Mouse (Mus musculus) gastrocnemius, adult 8-10 months (tissue): ENCODE measurements at regions not wholly inside any gene's neighbourhood (a gene's known extent, or its start where the extent isn't known, plus 50 kb on each side); places are given as distances from the start of the nearest gene placed in this dataset.
"Not testable (repeated sequence)": the region's sequence is repeated elsewhere in the genome, so short reads cannot be mapped to it uniquely, and the experiment has no call there.

Experiments used
- DNase-seq, 2 experiments: peaks; one replicate each; pipeline ENCODE4 v3.0.0; 2022; ENCODE audit warnings: low spot score in 2 of 2

DNA sequence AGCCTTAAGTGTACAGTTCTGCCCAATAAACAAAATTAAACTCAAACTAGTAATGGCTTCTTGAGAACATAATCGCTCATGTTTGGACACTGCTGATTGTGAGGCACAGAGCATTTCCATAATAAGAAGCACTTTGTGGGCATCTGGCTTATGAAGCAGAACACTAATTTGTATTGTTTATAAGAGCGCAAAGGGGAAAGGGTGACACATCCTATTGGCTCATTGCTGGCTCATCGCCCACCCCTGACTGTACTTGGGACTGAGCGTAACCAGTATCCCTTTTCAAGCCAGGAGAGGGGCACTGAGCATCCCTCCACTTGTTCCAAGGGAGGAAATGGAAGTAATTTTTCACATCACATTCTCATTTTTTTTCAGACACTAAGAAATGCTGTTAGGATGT lies 288.0 kb downstream of the Sfmbt2 start:
- DNase-seq: no peak

DNA sequence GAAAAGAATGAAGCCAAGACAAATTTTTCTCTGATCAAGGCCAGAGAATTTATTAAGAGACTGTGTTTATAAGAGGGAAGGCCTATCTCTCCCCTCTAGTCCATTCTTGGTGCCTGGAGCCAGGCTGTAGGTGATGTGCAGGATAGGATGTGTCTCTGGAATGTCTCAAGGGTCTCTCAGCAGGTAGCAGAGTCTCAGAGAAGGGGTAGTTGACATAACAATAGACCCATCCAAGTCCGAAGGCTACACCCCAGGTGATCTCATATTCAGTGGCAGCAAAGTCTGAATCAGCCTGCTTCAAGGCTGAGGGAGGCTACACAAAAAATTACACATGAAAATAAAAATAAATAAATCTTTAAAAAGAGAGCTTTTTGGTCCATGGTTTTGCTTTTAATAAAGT lies 297.6 kb downstream of the Sfmbt2 start:
- not testable (repeated sequence) for DNase-seq

DNA sequence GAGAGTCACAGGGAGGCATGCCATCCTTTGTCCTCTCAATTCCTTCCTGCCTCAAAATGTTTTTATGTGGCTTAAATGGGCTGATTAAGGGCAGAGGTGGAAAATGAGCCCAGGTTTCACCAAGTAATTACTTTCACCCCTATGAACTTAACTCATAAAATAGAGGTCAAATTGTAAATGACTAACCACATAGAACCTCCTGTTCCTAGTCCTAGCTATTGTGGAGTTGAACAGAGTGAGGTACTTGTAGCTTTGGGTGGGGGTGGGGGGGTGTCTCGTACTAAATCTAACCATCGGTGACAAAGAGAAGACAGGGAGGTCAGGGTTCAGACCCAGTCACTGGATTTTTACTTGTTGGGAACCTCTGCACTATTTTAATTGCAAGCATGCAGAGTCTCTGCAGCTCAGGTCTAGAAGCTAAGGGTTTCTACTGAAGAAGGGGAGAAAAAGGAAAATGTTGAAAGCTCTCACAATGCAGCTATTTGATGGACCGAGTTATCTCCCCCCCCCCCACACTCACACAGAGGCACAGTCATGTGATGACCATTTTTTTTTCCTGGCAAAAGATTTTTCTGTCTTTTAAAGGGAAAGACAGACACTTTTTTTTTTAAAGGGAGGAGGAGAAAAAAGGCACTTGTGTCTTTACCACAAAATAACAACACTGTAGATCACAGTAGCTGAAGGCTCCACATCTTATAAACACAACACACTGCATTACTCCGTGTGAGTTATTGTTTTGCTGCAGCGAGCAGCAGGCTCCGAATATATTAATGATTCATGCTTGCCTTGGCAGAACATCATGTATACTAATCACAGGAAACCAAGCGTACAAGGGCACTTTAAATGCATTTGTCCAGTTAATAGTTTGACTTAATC lies 300.4 kb downstream of the Sfmbt2 start:
- DNase-seq: no peak

DNA sequence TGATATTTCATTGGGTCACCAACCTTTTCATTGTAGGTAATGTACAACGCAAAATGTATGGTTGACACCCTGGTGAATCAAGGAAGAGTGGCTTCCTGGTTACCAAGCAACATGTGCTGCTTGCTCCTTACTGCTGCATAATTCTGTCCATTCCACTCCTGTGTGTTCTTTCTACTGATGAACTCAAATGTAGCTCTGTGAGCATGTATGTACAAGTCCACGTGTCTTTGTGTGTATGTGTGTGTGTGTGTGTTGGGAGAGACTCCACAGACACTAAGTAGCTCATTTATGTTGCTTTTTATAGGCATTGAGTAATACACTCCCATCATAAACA lies 301.0 kb downstream of the Sfmbt2 start:
- no peak for DNase-seq

DNA sequence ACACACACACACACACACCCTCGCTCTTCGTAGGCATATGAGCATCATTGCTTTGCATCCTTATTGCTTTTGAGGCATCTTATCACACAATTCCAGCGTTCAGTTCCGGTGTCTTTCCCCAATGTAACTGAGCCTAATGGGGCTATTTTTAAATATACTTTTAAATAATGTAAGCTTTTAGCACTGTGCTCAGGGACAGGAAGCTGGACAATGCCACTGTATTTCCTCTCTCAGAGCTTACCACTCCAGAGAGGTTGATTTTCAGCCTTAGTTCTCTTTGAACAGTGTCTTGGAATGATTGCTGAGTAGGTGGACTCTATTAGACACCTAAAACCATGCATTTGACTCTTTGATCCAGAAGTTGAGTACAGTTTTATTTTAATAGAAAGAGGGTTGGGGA lies 301.9 kb downstream of the Sfmbt2 start:
- no peak for DNase-seq

DNA sequence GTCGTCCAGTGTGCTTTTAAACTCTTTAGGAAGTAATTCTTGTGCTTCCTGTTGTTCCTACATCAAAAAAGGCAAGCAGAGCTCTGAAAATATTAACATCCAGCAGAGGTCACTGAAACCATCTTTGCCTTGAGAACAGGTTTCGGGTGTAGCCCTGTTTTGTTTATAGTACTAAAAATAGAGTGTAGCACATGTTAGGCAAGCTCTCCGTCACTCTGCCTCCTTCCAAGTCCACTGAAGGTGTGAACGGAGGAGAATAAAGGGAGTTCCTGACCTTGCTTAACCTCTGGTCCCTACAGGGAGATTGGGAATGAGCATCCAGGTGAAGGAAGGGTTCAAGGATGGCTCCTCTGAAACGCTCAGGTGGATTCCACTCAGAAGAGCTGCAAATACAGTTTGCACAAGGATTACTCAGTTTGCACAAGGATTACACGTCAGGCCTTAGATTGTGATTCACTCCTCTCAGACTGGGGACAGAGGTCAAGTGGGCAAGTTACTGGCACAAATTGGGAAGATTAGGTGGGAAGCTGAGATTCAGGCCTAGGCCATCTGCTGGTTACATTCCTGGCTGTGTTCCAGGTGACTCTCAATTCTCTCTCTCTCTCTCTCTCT lies 304.5 kb downstream of the Sfmbt2 start:
- DNase-seq: no peak

DNA sequence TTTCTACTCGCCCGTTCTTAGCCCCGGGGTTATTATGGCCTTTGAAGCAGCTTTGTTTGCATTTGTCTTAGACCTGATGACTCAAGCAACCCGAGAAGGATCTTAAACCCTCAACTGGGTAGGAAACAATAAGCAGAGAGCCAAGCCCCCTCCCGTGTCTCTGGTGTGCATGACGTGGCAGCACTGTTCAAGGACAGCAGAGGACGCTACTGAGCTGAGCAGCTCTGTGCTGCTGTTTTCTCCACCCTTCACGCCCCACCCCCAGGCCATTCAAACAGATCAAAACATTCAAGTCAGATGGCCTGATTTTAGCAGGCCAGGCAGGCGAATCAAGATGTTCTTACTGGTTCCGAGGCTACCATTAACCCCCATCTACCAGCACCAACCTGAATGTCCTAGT lies 331.1 kb downstream of the Sfmbt2 start:
- DNase-seq: no peak

DNA sequence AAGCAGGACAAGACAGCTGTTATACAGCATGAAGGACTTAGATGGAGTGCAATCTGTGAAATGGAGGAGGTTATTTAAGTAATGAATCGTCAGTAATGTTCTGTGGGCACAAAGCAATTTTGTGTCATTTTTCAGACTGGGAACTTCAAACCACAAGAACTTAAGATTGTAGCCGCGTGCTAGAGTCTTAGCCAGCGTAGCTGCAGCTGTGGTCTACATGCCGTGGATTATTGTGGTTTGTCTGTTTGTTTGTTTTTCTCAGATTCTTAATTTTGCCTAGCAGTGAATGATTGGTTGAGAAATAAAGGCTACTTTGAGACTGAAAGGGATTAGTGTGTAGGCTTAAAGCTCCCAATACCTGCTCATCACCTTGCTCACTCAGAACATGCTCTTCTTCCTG lies 348.1 kb downstream of the Sfmbt2 start:
- DNase-seq: no peak

DNA sequence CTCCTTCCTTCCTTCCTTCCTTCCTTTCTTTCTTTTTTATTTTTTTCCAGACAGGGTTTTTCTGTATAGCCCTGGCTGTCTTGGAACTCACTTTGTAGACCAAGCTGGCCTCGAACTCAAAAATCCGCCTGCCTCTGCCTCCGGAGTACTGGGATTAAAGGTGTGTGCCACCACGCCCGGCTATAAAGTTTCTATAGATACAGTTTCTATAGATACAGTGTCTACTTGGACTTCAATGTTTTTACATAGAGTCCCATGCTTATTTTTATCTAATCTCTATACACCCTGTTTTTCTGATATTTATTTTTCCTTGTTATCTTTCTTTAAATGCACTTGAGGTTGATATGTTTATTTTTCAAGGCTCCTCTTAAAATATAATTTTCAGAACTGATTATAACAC lies 364.0 kb downstream of the Sfmbt2 start:
- not testable (repeated sequence) for DNase-seq

DNA sequence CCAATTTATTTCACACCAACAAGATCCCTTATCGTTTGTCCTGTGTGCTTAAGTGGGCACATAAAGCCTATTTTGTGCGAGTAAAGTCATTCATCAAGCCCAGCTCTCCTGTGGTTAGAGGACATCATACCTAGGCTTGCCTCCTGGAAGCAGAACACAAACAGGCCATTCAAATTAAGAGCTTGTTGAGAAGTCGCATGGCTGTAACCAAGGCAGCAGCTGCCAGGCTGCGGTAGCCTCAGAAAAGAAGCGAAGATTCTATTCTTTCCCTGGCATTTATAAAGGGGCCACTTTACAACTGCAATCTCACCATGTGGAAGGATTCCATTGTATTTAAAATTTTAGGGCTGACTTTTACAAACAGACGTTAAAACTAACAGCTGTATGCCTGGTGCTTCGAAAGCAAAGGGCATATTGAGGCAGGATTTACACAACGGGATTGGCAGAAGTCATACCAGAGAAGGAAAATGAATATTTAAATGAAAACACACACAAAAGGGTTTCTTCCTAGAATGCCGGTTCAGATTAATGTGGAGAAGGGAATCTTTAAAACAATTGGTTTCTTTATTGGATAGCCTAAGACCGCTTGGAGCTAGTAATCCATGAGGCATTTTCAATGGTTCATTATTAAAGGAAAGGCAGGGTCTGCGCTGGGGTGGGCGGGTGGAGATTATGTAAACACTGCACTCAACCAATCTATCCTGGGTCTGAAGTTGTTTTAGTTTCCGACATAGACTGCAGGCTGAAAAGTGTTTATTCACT lies 366.6 kb downstream of the Sfmbt2 start:
- no peak for DNase-seq

DNA sequence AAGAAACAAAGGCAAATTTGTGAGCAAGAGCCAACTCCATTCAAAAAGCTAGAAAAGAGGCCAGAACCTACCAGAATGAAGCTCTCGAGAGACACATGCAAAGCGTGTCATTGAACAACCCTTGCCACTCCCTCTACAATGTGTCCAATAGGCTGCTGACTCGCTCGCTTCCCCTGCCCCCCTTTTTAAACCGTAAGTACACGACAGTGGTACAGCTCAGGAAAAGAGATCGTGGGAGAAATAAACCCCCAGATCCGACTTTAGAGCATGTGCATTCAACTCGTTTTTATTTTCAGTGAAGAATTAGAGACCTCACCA lies 367.1 kb downstream of the Sfmbt2 start:
- DNase-seq: no peak

DNA sequence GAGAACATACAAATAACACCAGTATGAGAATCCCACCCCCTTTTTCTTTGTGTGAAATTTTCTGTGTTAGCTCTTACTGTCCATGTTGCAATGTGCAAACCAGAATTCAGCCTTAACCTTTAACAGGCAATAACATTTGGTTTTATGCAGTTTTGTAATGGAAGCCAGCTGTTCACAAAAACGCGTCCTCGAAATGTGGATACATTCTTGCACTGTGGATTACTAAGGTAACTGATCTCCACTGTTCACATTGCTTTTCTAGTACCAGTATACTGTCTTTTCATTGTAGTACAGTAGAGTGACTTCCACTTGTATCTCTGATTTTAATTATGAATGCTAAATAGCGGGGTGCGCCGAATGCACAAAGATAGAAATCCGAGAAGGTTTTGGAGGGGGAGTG lies 374.8 kb downstream of the Sfmbt2 start:
- DNase-seq: no peak

DNA sequence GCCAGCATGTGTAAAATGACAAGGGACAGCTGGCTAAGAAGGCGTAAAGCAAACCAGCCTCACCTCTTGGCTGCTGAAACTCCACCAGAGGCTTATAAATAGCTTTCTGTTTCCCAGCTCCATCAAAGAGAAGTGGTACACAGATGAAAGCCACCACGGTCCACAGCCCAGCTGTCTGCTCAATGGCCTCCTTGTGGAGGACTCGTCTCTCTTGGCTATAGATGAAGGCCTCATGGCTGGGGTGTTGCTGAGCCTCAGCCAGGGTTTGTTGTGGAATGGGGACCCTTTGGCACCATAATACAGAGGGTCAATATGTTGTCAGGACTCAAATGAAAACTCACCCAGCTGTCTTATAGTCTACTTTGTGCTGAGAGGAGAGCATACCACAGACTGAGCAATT lies 385.1 kb downstream of the Sfmbt2 start:
- no peak for DNase-seq

DNA sequence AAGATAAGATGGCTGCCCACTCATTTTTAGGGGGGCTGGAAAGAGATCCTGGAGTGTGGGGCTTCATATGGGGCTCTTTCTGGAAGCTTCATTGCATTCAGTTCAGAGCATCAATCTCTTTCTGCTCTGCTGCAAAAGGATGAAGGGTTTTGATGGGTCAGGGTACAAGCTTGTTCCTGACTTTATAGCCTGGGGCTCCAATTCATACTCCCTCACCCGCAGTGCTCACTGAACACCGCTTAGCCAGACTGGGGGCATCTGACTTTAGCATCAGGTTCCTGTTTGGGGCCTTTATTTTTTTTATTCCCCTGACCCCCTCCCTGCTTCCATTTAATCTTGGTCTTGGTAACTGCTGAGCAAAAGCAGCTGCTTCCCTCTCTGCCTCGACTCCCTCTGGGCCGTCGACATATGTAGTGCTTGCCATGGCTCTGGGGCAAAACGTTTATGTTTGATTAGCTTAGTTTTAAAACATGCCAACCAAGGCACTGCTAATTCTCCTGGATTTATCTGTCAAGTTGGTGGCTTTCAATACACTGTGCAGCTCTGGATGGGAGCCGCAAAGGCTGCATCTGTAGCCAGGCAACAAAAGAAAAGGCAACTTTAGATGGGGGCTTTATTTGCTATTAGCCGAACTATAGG lies 387.0 kb downstream of the Sfmbt2 start:
- no peak for DNase-seq

DNA sequence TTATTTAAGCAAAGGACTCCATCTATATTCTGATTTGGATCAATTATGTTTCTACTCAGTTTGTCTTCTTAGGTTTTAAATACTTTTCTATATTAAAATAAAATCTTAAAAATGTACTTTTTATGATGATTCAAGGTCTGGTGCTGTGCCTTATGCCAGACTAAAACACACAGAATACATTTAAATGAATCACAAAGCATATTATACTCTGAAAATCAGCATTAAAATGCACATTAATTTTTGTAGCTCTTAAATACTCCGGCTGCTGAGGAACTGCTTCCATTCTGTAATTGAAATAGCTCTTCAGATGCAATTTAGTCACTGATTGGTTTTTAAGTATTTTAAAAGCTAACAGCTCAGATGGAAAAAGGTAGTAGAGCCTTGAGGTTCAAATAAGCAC lies 387.6 kb downstream of the Sfmbt2 start:
- no peak for DNase-seq

DNA sequence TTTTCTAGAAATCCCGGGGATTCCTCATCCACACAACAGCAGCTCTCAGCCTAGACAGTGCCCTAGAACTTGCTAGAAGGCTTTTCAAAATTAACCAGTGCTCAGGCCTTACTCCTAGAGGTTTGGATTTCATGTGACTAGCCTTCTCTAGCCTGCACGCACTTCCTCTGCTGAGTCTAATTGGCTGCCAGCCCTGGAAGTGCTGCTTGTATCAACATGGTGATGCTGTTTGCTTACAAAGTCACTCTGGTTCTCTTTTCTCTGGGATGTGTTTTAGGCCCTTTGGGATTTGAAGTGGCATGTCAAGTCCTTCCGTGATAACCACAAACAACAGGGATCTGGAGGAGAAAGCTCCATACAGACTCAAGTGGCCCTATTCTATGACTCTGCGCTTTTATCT lies 391.9 kb downstream of the Sfmbt2 start:
- no peak for DNase-seq

DNA sequence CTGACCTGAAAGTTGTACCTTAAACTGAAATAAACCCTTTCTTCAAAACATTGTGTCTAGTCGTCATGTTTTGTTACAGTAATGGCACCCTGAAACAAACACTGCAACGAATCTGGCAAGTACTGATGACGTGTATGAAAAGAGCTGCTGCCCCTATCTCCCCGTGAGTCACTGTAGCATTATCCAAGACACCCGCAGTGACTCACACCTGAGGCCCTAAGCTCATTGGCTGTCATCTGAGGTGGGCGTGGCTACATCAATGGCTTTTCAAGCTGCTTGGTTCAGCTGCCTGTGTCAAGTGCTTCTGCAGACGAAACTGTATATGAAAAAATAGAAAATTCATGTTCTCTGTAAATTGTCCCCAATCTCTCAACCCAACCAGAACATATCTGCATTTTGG lies 388.8 kb upstream of the Prkcq start:
- no peak for DNase-seq

DNA sequence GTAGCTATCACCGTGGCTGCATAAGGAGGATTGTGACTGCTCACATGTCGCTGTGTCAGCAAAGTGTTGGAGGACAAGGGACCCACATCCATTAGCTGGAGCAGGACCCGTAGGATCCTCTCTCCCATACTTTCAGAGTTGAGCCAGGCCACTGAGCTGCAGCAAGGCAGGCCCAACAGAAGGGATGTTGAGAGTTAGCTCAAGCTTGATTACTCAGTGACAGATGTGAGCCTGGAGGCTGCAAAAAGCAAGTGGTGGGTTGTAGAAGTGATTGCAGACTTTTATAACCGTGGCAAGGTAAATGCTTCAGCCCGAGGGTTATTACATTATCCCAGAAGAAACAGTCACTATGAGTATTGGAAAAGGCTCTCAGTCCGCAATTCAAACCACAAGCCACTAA lies 388.3 kb upstream of the Prkcq start:
- DNase-seq: no peak

DNA sequence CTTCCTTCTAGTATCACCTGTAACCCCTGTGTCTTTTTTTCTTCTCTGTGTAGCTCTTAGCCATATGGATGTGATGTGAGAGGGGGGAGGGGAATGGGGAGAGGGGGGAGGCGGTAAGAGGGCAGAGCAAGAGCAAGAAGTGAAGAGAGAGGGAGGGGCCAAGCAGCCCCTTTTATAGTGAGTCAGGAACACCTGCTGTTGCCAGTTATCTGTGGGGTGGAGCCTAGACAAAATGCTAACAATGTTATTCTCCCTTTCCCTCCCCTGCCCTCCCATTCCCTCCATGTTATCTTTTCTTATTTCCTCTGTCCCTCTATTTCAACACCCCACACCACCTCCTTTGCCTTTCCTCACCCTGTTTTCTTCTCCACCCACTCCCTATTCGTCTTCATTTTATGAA lies 387.6 kb upstream of the Prkcq start:
- no peak for DNase-seq

DNA sequence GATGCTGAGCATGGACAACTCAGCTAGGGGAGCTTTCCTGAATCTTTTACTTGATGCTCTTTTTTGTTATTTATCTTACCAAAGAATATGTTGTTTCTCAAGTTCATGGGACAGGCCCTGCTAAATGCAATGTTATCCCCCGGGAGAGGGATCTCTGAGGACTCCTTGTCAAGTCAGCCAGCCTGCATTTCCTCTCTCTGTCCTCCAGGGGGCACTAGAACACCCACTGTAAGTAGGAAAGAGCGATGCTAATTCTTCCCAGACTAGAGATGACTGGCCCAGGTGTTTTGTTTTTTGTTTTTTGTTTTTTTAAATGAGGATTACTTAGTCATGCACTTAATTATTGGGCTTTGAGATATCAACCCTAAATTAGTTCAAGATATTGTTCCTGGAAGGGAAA lies 386.8 kb upstream of the Prkcq start:
- no peak for DNase-seq

DNA sequence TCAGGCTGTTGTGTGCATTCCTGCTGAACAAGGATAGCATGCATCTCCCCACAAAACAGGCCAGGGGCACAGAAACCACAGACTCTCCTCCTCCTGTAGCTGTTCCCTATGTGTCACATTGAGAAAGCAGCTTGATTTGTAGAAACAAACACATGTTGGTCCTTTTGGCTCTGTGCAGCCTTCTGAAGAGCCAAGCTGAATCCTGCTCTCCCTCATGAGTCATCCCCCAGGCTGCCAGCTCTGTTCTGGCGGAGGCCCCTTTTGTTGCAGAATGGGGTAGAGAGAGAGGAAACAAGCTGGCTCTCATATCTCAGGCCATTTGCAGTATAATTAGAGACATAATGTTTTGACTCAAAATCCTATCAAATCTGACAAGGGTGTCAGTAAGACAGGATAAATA lies 383.4 kb upstream of the Prkcq start:
- peak; percentile 48 to 68 for DNase-seq

DNA sequence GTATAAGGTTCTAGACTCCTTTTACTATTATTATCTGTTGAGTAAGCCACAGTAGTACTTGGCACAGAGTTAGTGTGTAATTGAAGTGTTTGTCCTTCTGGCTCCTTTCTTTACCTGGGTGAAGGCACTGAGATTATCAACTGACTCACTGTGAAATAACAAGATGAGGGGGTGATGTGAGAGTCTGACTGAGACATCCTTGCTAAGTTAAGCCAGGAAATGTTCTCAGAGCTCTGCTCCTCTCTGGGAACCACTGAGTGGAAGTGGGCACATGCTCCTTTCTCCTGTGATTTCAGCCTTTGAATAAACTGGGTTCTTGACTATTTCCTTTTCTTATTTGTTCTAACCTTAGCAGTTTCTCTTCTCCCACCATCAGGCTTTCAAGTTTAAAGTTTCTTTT lies 380.7 kb upstream of the Prkcq start:
- DNase-seq: no peak
